ENCODE assay signal across 8 mouse cellular contexts in the genomic region with DNA sequence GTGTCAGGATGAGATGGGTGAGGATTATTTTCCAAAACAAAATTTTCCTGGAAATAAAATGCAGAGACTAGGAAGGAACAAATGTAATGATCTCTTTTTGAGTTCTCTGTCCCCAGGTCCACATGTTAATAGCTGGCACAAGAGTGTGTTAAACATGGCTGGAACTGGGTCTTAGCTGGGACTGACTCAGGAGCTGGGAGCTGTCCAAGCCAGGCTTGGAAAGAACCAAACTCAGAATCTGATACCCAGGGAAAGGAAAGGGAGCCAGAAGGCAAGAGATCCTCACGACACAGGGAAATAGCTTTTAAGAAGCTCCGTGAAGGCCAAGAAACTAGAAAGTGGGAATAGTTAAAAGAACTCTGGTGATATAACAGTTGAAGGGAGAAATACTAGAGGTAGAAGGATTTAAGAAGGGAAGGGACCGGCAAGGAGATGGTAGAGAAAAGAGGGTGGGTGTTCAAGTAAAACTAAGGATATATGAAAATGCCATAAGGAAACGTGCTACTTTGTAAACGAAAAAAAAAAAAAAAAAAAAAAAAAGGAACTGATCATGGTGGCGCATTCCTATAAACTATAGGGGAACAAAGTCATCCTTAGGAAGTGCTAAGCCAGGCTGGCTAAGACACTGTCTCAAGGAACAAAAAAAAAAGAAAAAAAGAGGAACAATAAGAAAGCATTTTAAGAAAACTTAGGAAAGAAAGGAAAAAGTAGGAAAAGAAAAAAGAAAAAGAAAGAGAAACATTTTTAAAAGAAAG. TPM values are rescaled to one million over a fixed set of nuclear protein-coding genes. Genes with fewer than 3 reads are reported as not detected.
A peak's percentile ranks its signal among the peaks of the same experiment; 100 is the strongest.
DNase-seq lines count a peak whose midpoint lies in the region; ATAC-seq and TF ChIP-seq lines count a peak whose summit lies in the region.

No protein-coding gene starts in this region.

- peaks cover 8% of the 10 kb centered on the region for H3K36me3 ChIP-seq in erythroblast, embryonic 14.5 days (ENCODE audit: control insufficient read depth)
- H3K36me3 ChIP-seq in intestine, postnatal 0 days (ENCODE audit: control insufficient read depth, insufficient read depth): no peaks in the 10 kb centered on the region
- H3K36me3 ChIP-seq in neural tube, embryonic 15.5 days: peaks cover 3% of the 10 kb centered on the region; the same call in 1 of the 2 replicates

- no peak for ATAC-seq in erythroblast, adult 5-6 weeks (replicated peaks; ENCODE audit: low FRiP score, poor library complexity, severe bottlenecking)
- no peak for ATAC-seq in intestine, postnatal 0 days
- peak; percentile 38 for ATAC-seq in neural tube, embryonic 15.5 days (ENCODE audit: low FRiP score)

- peak overlapping the region; percentile 68 for H3K4me3 ChIP-seq in erythroblast, embryonic 14.5 days (replicated peaks)
- peak overlapping the region; percentile 85 for H3K4me3 ChIP-seq in bone marrow, adult 2 months (replicated peaks; ENCODE audit: control insufficient read depth, low read depth, low read length)
- peak overlapping the region; percentile 75; the same call in 1 of the 2 replicates for H3K4me3 ChIP-seq in intestine, postnatal 0 days (ENCODE audit: low read depth, low read length)
- H3K4me3 ChIP-seq in neural tube, embryonic 15.5 days (replicated peaks): peak overlapping the region; percentile 87

- no peak overlapping the region for H3K27ac ChIP-seq in bone marrow, adult 2 months (ENCODE audit: control insufficient read depth, insufficient read depth, low read depth, low read length, poor library complexity)
- H3K27ac ChIP-seq in intestine, postnatal 0 days (ENCODE audit: low read depth, low read length): no peak overlapping the region
- no peak overlapping the region for H3K27ac ChIP-seq in neural tube, embryonic 15.5 days (replicated peaks)

- H3K9ac ChIP-seq in intestine, postnatal 0 days (ENCODE audit: low read depth, low read length): no peak overlapping the region
- H3K9ac ChIP-seq in neural tube, embryonic 15.5 days (replicated peaks): no peak overlapping the region

- no peak for TF ChIP-seq CTCF in bone marrow, adult 2 months (IDR thresholded peaks at IDR 0.05; ENCODE audit: control insufficient read depth, insufficient read depth, low read length)
- no peak for TF ChIP-seq CTCF in intestine, postnatal 0 days (IDR thresholded peaks at IDR 0.05; ENCODE audit: low read depth)

- intact Hi-C loops in gastrocnemius, postnatal 36 days (cut with DNase I): no loop called here

- H3K9me3 ChIP-seq in erythroblast, embryonic 14.5 days (ENCODE audit: control insufficient read depth, low read length): no peaks in the 10 kb centered on the region
- H3K9me3 ChIP-seq in intestine, postnatal 0 days (ENCODE audit: control insufficient read depth): no peaks in the 10 kb centered on the region
- no peaks in the 10 kb centered on the region for H3K9me3 ChIP-seq in neural tube, embryonic 15.5 days (replicated peaks)

- H3K4me1 ChIP-seq in erythroblast, embryonic 14.5 days (ENCODE audit: control insufficient read depth): peaks cover 19% of the 10 kb centered on the region
- peaks cover 2% of the 10 kb centered on the region; the same call in 1 of the 2 replicates for H3K4me1 ChIP-seq in bone marrow, adult 2 months (ENCODE audit: control insufficient read depth, insufficient read depth, low read length)
- peaks cover 12% of the 10 kb centered on the region for H3K4me1 ChIP-seq in intestine, postnatal 0 days (replicated peaks; ENCODE audit: control insufficient read depth, insufficient read depth, low read length)
- H3K4me1 ChIP-seq in neural tube, embryonic 15.5 days: peaks cover 18% of the 10 kb centered on the region

- no peaks in the 10 kb centered on the region for H3K27me3 ChIP-seq in erythroblast, embryonic 14.5 days (ENCODE audit: control insufficient read depth)
- H3K27me3 ChIP-seq in intestine, postnatal 0 days (replicated peaks; ENCODE audit: control insufficient read depth, insufficient read depth, low read length): no peaks in the 10 kb centered on the region
- no peaks in the 10 kb centered on the region for H3K27me3 ChIP-seq in neural tube, embryonic 15.5 days (replicated peaks)

- peak; percentile 28 to 34 for DNase-seq in gastrocnemius, postnatal 36 days
- DNase-seq in ovary, postnatal 14 days (ENCODE audit: low spot score): no peak
- DNase-seq in left cerebral cortex, adult 18-20 months (ENCODE audit: low spot score in 2 of 2): no peak

- 22% methylated on average over 6 of the region's 6 CpGs for WGBS in bone marrow, adult 2 months
- 21% methylated on average over 6 of the region's 6 CpGs for WGBS in intestine, postnatal 0 days
- WGBS in neural tube, embryonic 15.5 days: 24% methylated on average over 6 of the region's 6 CpGs

- TF ChIP-seq POLR2A in bone marrow, adult 2 months (IDR thresholded peaks at IDR 0.05; ENCODE audit: borderline replicate concordance, control insufficient read depth, low read depth, low read length): no peak

- peak overlapping the region; percentile 98 for H3K4me2 ChIP-seq in intestine, postnatal 0 days (replicated peaks; ENCODE audit: low read depth)
- peak overlapping the region; percentile 99 for H3K4me2 ChIP-seq in neural tube, embryonic 15.5 days

RNA-seq across cellular contexts. Expression of gene Ccdc93, which starts 0.5 kb away (rescaled TPM):
- 0.06 and 0.15 TPM in 2 replicates for polyA plus RNA-seq in erythroblast, embryonic 14.5 days (2012)
- total RNA-seq in erythroblast, adult 5-6 weeks (2015; ENCODE audit: low replicate concordance): 1.9 and 7.9 TPM in 2 replicates
- total RNA-seq in erythroblast, adult 5-6 weeks (2017; ENCODE audit: low replicate concordance): 3.8 and 6.3 TPM in 2 replicates
- 3.5 and 4.7 TPM in 2 replicates for polyA plus RNA-seq in bone marrow, adult 2 months (2011; ENCODE audit: insufficient read depth, insufficient read length, low replicate concordance, missing spikeins)
- total RNA-seq in gastrocnemius, postnatal 36 days (2021): 1 to 10 TPM; 8.9 to 9.2 TPM
- 8.2 and 10.1 TPM in 2 replicates for polyA plus RNA-seq in intestine, postnatal 0 days (2015; fragmentation: Nextera tagmentation; extraction: Ambion mirVana)
- 9.7 and 12.2 TPM in 2 replicates for polyA plus RNA-seq in neural tube, embryonic 15.5 days (2015; fragmentation: Nextera tagmentation; extraction: Ambion mirVana)
- 10 to 100 TPM; 23.6 to 27.2 TPM for total RNA-seq in left cerebral cortex, adult 18-20 months (2021)

Comparison
In these comparisons a context has a peak if more than half of its experiments do, and no peak if none do; other contexts are left out.
1. DNase-seq: peak in gastrocnemius, postnatal 36 days (2 of 2); none in ovary, postnatal 14 days (single experiment) and left cerebral cortex, adult 18-20 months (0 of 2).
2. Peak in every context shown above with its lines, with median percentiles within 50 percentile points of each other: H3K4me3 ChIP-seq.